Mouse (Mus musculus) hindbrain, embryonic 16.5 days (tissue): Measurements from ENCODE around the gene Cog1. TPM values are rescaled to one million over a fixed set of nuclear protein-coding genes. Genes with fewer than 3 reads are reported as not detected.
A peak's percentile ranks its signal among the peaks of the same experiment; 100 is the strongest.

ENCODE experiments used
- ATAC-seq: fragments of 200-750 bp; cut with Nextera tagmentation; 2 replicates; pipeline ENCODE4 v1.8.0; 2017; ENCODE audit warnings: moderate TSS enrichment, moderate library complexity
- H3K27ac ChIP-seq: fragments of 300-500 bp; sonication (generic); 2 replicates; pipeline ENCODE4 v1.5.1; 2014; ENCODE audit warnings: low read depth, mild to moderate bottlenecking, control low read depth, low read length, moderate library complexity
- H3K27me3 ChIP-seq: fragments of 300-500 bp; sonication (generic); replicated peaks from 2 replicates; pipeline ENCODE4 v1.6.1; 2014; ENCODE audit warnings: low read length; ENCODE audit not compliant: control insufficient read depth, insufficient read depth
- H3K36me3 ChIP-seq: fragments of 300-500 bp; sonication (generic); 2 replicates; pipeline ENCODE4 v1.6.1; 2014; ENCODE audit warnings: mild to moderate bottlenecking, low read length, moderate library complexity, mixed read lengths; ENCODE audit not compliant: control insufficient read depth, insufficient read depth
- H3K4me1 ChIP-seq: fragments of 300-500 bp; sonication (generic); 2 replicates; pipeline ENCODE4 v1.6.1; 2014; ENCODE audit warnings: low read depth, low read length; ENCODE audit not compliant: control insufficient read depth, insufficient read depth
- H3K4me2 ChIP-seq: fragments of 300-500 bp; sonication (generic); 2 replicates; pipeline ENCODE4 v1.6.1; 2014; ENCODE audit warnings: mild to moderate bottlenecking, low read length, control low read depth, moderate library complexity
- H3K4me3 ChIP-seq: fragments of 300-500 bp; sonication (generic); 2 replicates; pipeline ENCODE4 v1.5.1; 2014; ENCODE audit warnings: mild to moderate bottlenecking, low read length, control low read depth, moderate library complexity
- H3K9ac ChIP-seq: fragments of 300-500 bp; sonication (generic); 2 replicates; pipeline ENCODE4 v1.6.1; 2014; ENCODE audit warnings: low read depth, mild to moderate bottlenecking, control low read depth, low read length, moderate library complexity
- H3K9me3 ChIP-seq: fragments of 300-500 bp; sonication (generic); 2 replicates; pipeline ENCODE4 v1.6.1; 2014; ENCODE audit warnings: mild to moderate bottlenecking, low read length, moderate library complexity; ENCODE audit not compliant: control insufficient read depth
- WGBS: fragments of 180-500 bp; shearing (Covaris S2); extraction: QIAGEN DNeasy Blood & Tissue Kit; methylation state at CpG from one replicate; pipeline ENCODE4 v1.1.7; 2014; 5-methylcytosine and 5-hydroxymethylcytosine counted together
- polyA plus RNA-seq: library from polyadenylated mRNA; unstranded; fragments of >200 nt; fragmentation: Nextera tagmentation; extraction: Ambion mirVana; gene quantifications from 2 replicates; pipeline ENCODE4 v1.2.1, GENCODE M21; 2015

Gene Cog1
- polyA plus RNA-seq, 1 experiment from 2014 or later = 35.3 TPM

DNA sequence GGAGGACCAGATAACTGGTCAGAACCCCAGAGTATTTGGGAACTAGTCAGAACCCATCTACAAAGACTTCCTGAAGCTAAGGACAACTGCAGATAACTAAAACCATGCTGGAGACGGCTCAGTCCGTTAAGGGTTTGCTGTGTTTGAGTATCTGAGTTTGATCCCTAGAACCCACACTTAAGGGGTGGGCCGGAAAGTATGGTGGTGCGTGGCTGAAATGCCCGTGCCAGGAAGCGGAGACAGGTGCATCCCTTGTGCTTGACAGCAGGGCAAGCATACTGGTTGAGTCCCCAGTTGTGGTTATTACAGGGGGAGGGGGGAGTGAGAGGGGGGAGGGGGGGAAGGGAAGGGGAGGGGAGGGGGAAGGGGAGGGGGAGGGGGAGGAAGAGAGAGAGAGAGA is 34.5 kb upstream of the Cog1 start:
- Histone ChIP-seq H3K9ac (no peak overlapping the region), H3K36me3 (no peaks in the 10 kb centered on the region), H3K4me1 (peaks cover 16% of the 10 kb centered on the region), H3K4me2 (no peak overlapping the region), H3K9me3 (no peaks in the 10 kb centered on the region), H3K27ac (no peak overlapping the region), H3K27me3 (0 out of 2 replicates have a peak, but pooled peaks cover 2% of the 10 kb centered on the region), H3K4me3 (no peak overlapping the region)
- ATAC-seq = no peak
- WGBS = 86% methylated on average over 6 of the region's 6 CpGs

DNA sequence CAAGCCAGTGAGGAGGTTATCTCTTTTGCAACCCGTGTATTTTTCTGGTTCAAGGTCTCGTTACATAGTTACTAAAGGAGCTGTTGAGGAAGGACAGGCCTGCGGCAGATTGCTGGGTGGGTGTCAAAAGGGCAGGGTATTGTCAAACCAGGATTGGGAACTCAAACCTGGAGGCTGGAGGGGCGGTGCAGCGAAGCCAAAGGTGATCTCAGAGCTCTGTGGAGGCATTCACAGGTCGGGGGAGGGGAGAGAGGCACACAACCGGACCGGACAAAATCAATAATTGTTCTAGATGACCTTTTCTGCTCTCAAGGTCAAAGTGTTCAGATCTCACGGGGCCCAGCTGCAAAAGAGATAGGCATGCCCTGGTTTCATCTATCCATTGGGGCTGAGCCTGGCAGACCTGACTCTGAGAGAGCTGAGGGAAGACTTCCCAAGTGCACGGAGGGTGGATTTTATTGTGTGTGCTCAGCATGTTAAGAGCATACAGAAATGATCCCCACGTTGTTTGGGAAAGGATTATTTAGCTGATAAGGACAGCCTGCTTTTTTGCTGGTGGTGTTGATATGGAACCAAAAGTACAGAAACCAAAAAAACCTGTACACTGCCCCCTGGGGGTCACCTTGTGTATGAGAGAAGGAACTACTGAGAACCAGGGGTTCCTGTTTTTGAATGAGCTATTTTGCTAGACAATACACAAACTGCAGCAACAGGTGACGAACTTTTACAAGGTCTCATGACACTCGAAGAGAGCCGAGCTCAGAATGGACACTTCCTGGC is 31.6 kb upstream of the Cog1 start:
- H3K4me2 ChIP-seq = no peak overlapping the region
- H3K9ac ChIP-seq = no peak overlapping the region
- no peak overlapping the region for H3K4me3 ChIP-seq
- peaks cover 25% of the 10 kb centered on the region for H3K4me1 ChIP-seq
- H3K27me3 ChIP-seq = 0 out of 2 replicates have a peak, but pooled peaks cover 2% of the 10 kb centered on the region
- no peak overlapping the region for H3K27ac ChIP-seq
- H3K36me3 ChIP-seq = no peaks in the 10 kb centered on the region
- WGBS = 40% methylated on average over 14 of the region's 14 CpGs
- ATAC-seq = no peak
- no peaks in the 10 kb centered on the region for H3K9me3 ChIP-seq

DNA sequence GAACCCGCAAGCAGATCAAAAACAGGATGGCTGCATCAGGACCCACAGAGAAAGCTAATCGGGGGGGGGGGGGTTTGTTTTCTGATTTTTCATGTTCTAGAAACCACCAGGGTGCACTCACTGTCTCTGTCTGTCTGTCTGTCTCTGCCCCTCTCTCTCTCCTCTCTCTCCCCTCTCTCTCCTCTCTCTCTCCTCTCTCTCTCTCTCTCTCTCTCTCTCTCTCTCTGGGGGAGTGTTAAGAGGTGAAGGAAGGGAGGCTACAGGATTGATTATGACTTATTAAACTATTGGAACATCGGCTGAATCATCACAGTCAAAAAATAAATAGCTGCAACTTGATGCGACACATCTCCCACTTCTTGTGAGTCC is 30.7 kb upstream of the Cog1 start:
- Histone ChIP-seq H3K36me3 (no peaks in the 10 kb centered on the region), H3K27ac (no peak overlapping the region), H3K9me3 (no peaks in the 10 kb centered on the region), H3K9ac (peak overlapping the region; percentile 82; the same call in 1 of the 2 replicates), H3K4me3 (peak overlapping the region; percentile 70), H3K27me3 (0 out of 2 replicates have a peak, but pooled peaks cover 2% of the 10 kb centered on the region), H3K4me1 (peaks cover 24% of the 10 kb centered on the region), H3K4me2 (peak overlapping the region; percentile 98)
- ATAC-seq = no peak
- 21% methylated on average over 4 of the region's 4 CpGs for WGBS

DNA sequence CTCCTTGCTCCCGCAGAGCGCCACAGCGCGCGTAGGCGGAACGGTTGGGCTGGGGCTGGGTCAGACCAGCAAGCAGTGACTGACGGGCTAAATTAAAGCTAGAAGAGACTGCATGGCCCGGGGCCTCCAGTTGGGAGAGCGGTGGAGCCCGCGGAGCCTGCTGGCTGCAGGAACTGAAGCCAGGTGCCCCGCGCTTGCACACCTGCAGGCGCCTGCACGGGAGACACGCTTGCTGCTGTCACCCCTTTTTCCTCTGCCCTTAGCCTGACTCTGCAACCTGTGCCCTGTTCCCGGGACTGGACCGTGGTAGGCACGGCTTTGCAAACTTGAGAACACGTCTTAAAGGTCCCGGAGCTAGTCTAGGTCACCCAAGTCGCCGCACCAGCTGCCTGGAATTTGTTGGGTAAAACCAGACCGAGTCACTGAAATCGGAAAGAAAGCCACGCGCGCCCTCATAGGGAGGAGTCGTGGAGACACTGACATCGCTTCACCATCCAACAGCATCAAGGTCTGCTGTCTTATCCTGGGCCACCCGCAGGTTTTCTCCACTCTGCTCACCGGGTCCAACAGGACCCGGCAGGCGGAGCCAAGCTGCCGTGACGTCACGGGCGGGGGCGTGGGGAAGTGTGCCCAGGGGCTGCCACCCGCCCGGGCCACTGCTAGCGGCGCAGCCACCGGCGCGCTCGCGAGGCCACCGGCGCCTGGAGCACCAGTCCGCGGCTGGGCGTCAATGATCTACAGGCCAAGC is 30.1 kb upstream of the Cog1 start, which contains the start of gene Sstr2:
Sstr2 (plus strand) TSS at position 671 of the 748 bp plus-strand sequence.
- Histone ChIP-seq H3K9ac (peak within 1 kb of the TSS; percentile 82), H3K4me2 (peak within 1 kb of the TSS; percentile 98), H3K4me1 (peaks cover 24% of the 10 kb centered on the region), H3K27me3 (0 out of 2 replicates have a peak, but pooled peaks cover 2% of the 10 kb centered on the region), H3K27ac (peak within 1 kb of the TSS; percentile 76), H3K36me3 (no peaks in the 10 kb centered on the region), H3K4me3 (peak within 1 kb of the TSS; percentile 70), H3K9me3 (no peaks in the 10 kb centered on the region)
- under 1% methylated on average over 54 of the region's 54 CpGs for WGBS
- peak; percentile 84 for ATAC-seq

DNA sequence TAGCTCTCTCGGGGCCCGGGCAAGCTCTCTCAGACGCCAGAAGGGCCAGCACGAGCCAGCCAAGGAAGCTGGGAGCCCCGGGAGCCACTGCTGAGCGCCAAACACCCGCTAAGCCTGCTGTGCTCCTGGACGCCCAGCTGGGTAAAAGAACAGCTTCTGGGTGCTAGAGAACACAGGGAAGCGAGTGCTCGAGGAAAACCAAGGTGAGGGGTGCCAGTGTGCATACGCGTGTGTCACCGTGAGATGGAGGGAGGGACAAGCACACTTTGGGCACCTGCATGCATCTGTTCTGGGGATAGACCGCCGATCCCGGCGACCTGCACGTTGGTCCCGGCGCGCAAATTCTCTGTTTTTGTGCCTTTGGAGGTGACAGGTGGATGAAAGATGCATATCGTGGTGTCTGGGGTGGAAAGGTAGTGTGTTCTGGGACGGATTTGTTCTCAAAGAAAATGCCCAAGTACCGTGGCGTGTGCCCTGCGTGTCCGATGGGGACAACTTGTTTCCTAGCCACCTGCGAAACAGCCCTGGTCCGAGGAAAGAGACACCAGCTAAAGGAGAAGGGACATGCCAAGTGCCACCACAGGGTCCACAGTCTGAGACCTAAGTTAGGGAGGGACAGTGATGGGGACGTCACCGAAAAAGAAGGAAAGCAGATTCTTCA is 29.4 kb upstream of the Cog1 start:
- H3K4me2 ChIP-seq = peak overlapping the region; percentile 98
- 0 out of 2 replicates have a peak, but pooled peaks cover 2% of the 10 kb centered on the region for H3K27me3 ChIP-seq
- H3K9me3 ChIP-seq = no peaks in the 10 kb centered on the region
- peak; percentile 45 for ATAC-seq
- peak overlapping the region; percentile 82 for H3K9ac ChIP-seq
- H3K4me3 ChIP-seq = peak overlapping the region; percentile 70
- WGBS = 2% methylated on average over 31 of the region's 31 CpGs
- H3K4me1 ChIP-seq = peaks cover 24% of the 10 kb centered on the region
- peak overlapping the region; percentile 76; the same call in 1 of the 2 replicates for H3K27ac ChIP-seq
- 0 out of 2 replicates have a peak, but pooled peaks cover 2% of the 10 kb centered on the region for H3K36me3 ChIP-seq

DNA sequence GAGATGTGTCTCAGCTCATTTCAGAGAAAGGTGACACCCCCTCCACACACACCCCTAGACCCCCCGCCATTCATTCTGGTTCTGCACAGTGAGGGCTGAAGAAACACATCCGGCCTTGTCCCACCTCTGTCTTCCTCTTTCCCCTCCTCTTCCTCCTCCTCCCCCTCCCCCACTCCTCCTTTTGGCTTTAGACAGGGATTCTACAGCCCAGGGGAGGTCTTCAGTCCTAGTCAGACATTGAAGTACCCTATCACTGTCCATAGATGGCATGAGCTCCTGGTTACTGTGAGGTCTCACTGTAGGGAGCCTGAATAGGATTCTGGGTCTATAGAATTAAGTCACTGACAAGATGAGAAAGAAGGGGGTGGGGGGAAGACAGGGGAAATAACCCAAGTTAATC is 28.0 kb upstream of the Cog1 start:
- H3K9ac ChIP-seq = no peak overlapping the region
- ATAC-seq = no peak
- no peak overlapping the region for H3K27ac ChIP-seq
- H3K4me1 ChIP-seq = peaks cover 24% of the 10 kb centered on the region
- peaks cover 7% of the 10 kb centered on the region for H3K36me3 ChIP-seq
- no peaks in the 10 kb centered on the region for H3K9me3 ChIP-seq
- peak overlapping the region; percentile 98 for H3K4me2 ChIP-seq
- 0 out of 2 replicates have a peak, but pooled peaks cover 2% of the 10 kb centered on the region for H3K27me3 ChIP-seq
- H3K4me3 ChIP-seq = peak overlapping the region; percentile 70
- WGBS = 41% methylated on average over 2 of the region's 2 CpGs

DNA sequence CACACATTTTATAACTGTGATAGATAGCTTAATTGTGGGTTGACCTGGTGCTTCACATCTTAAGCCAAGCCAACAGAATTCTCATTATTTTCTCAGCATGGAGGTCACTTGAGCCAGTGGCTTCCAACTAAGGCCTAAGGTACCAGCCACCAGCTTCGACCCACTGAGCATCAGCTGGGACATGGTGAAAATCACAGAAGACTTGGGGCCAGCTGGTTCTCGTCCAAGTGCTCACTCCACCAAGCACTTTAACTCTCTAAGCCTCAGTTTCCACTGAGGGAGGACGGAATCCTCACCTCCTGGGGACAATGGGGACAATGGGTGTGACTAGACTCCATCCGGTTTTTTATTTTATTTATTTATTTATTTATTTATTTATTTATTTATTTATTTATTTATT is 26.9 kb upstream of the Cog1 start:
- no peak overlapping the region for H3K9ac ChIP-seq
- ATAC-seq = no peak
- 0 out of 2 replicates have a peak, but pooled peaks cover 2% of the 10 kb centered on the region for H3K27me3 ChIP-seq
- peaks cover 7% of the 10 kb centered on the region for H3K36me3 ChIP-seq
- no peak overlapping the region for H3K4me2 ChIP-seq
- peaks cover 24% of the 10 kb centered on the region for H3K4me1 ChIP-seq
- no peaks in the 10 kb centered on the region for H3K9me3 ChIP-seq
- no peak overlapping the region for H3K27ac ChIP-seq
- H3K4me3 ChIP-seq = no peak overlapping the region
- 81% methylated on average over 4 of the region's 4 CpGs for WGBS

DNA sequence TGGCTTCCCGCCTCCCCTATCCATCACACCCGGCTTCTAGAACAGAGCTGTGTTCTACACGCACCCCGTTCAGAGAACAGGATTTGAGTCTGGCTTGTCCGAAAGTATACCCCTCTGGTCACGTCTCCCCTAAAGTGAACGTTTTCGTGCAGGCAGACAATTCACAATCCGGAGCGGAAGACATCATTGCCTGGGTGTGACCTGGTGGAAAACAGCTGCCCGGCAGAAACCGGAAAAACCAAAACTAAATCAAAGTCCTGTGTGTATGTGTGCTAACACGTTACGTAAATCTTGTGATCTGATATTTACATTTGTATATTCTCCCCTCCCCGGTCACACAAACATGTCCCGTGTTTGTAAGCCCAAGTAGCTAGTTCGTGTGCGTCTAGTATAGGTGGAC is 23.5 kb upstream of the Cog1 start:
- Histone ChIP-seq H3K4me3 (no peak overlapping the region), H3K4me2 (no peak overlapping the region), H3K9me3 (no peaks in the 10 kb centered on the region), H3K9ac (no peak overlapping the region), H3K36me3 (peaks cover 7% of the 10 kb centered on the region), H3K4me1 (peaks cover 3% of the 10 kb centered on the region; the same call in 1 of the 2 replicates), H3K27me3 (no peaks in the 10 kb centered on the region), H3K27ac (no peak overlapping the region)
- ATAC-seq = no peak
- WGBS = 95% methylated on average over 18 of the region's 18 CpGs
